Mouse (Mus musculus) liver, embryonic 13.5 days (tissue): Measurements from ENCODE around the gene Pycr1. TPM values are rescaled to one million over a fixed set of nuclear protein-coding genes. Genes with fewer than 3 reads are reported as not detected.

ENCODE experiments used
- ATAC-seq: fragments of 200-750 bp; cut with Nextera tagmentation; 2 replicates; pipeline ENCODE4 v1.8.0; 2017; ENCODE audit warnings: low read depth, mild to moderate bottlenecking, moderate number of reproducible peaks, moderate library complexity
- DNase-seq: peaks from one replicate; pipeline ENCODE4 v3.0.0; 2022
- H3K27ac ChIP-seq: fragments of 300-500 bp; sonication (generic); 2 replicates; pipeline ENCODE4 v1.5.1; 2015; ENCODE audit warnings: moderate library complexity, mild to moderate bottlenecking, inconsistent platforms
- H3K27me3 ChIP-seq: fragments of 300-500 bp; sonication (generic); 2 replicates; pipeline ENCODE4 v1.6.1; 2015; ENCODE audit warnings: mild to moderate bottlenecking, inconsistent platforms
- H3K36me3 ChIP-seq: fragments of 300-500 bp; sonication (generic); 2 replicates; pipeline ENCODE4 v1.6.1; 2015; ENCODE audit warnings: mild to moderate bottlenecking, inconsistent platforms
- H3K4me1 ChIP-seq: fragments of 300-500 bp; sonication (generic); replicated peaks from 2 replicates; pipeline ENCODE4 v1.6.1; 2015; ENCODE audit warnings: inconsistent platforms
- H3K4me2 ChIP-seq: fragments of 300-500 bp; sonication (generic); 2 replicates; pipeline ENCODE4 v1.6.1; 2015; ENCODE audit warnings: inconsistent platforms, mild to moderate bottlenecking, moderate library complexity
- H3K4me3 ChIP-seq: fragments of 300-500 bp; sonication (generic); replicated peaks from 2 replicates; pipeline ENCODE4 v1.5.1; 2015; ENCODE audit warnings: mild to moderate bottlenecking, inconsistent platforms
- H3K9ac ChIP-seq: fragments of 300-500 bp; sonication (generic); 2 replicates; pipeline ENCODE4 v1.6.1; 2015; ENCODE audit warnings: mild to moderate bottlenecking, inconsistent platforms
- H3K9me3 ChIP-seq: fragments of 300-500 bp; sonication (generic); replicated peaks from 2 replicates; pipeline ENCODE4 v1.6.1; 2016; ENCODE audit warnings: inconsistent platforms
- WGBS: fragments of 180-500 bp; shearing (Covaris S2); methylation state at CpG from one replicate; pipeline ENCODE4 v1.1.7; 2015; ENCODE audit not compliant: insufficient replicate concordance; 5-methylcytosine and 5-hydroxymethylcytosine counted together
- polyA plus RNA-seq: library from polyadenylated mRNA; unstranded; fragments of >200 nt; fragmentation: Nextera tagmentation; extraction: Ambion mirVana; gene quantifications from 2 replicates; pipeline ENCODE4 v1.2.1, GENCODE M21; 2015

Gene Pycr1
- polyA plus RNA-seq, 1 experiment from 2014 or later = 6.0 TPM

DNA sequence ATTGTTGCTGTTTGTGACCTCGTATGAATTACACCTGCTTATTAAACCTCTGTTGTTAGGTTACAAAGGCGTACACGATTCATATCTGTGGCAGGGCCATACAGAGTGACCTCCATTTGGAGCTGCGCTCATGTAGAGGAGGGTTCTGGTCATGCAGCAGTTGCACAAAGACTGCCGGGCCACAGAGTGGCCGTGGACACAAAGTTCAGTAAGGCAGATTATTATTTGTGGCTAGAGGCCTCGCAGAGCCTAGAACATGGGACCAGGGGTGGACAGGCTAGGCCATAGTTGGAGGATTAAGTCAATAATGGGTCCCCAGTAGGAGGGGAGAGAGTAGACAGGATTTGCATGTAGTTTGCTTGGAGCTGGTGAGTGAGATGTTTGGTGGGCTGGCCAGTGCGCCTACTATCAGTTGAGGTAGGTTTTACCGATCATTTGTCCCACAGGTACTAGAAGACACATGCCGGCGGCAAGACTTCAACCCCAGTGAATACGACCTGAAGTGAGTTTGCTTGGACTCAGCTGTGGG, 30.1 kb upstream of the Pycr1 start:
- no peaks in the 10 kb centered on the region for H3K9me3 ChIP-seq
- DNase-seq (no peak), ATAC-seq (peak; percentile 15)
- peak overlapping the region; percentile 91 for H3K27ac ChIP-seq
- peak overlapping the region; percentile 80 for H3K4me3 ChIP-seq
- peak overlapping the region; percentile 90 for H3K4me2 ChIP-seq
- peaks cover 19% of the 10 kb centered on the region for H3K36me3 ChIP-seq
- peaks cover 46% of the 10 kb centered on the region for H3K4me1 ChIP-seq
- H3K27me3 ChIP-seq = no peaks in the 10 kb centered on the region
- WGBS = 26% methylated on average over 12 of the region's 12 CpGs
- H3K9ac ChIP-seq = peak overlapping the region; percentile 79

GRCm38 (mm10) chr11:120672687-120673593, 29.4 kb upstream of the Pycr1 start, which contains the start of gene Aspscr1:
TSS of gene Aspscr1 (plus strand) at chr11:120672973.
- H3K4me3 ChIP-seq = peak within 1 kb of the TSS; percentile 80
- H3K9me3 ChIP-seq = no peaks in the 10 kb centered on the region
- peaks cover 46% of the 10 kb centered on the region for H3K4me1 ChIP-seq
- peak; percentile 94 for ATAC-seq
- WGBS = 1% methylated on average over 82 of the region's 83 CpGs
- H3K36me3 ChIP-seq = peaks cover 12% of the 10 kb centered on the region
- peak within 1 kb of the TSS; percentile 91 for H3K27ac ChIP-seq
- DNase-seq = peak; percentile 96
- no peaks in the 10 kb centered on the region for H3K27me3 ChIP-seq
- peak within 1 kb of the TSS; percentile 79 for H3K9ac ChIP-seq
- peak within 1 kb of the TSS; percentile 90 for H3K4me2 ChIP-seq

DNA sequence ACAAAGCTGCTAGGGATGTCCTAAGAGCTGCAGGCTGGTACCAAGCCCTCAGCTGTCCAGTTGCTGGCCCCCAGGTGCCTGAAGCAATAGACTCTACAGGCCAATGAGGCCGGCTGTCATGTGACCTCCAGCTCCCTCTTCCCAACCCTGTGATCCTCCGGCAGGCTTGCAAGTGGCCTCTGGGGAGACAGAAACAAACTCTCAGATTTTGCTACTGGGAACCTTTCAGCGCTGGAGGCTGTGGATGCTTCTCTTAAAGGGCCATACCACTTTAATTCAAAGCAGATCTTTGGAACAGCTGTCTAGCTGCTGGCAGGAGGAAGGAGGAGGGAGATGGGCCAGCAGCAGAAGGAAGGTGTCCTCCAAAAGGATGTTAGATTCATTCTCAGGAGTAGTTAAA, 23.0 kb upstream of the Pycr1 start:
- no peaks in the 10 kb centered on the region for H3K4me1 ChIP-seq
- H3K4me3 ChIP-seq = no peak overlapping the region
- H3K27ac ChIP-seq = no peak overlapping the region
- no peak overlapping the region for H3K9ac ChIP-seq
- 23% methylated on average over 3 of the region's 3 CpGs for WGBS
- peaks cover 52% of the 10 kb centered on the region for H3K27me3 ChIP-seq
- no peak overlapping the region for H3K4me2 ChIP-seq
- DNase-seq (no peak), ATAC-seq (no peak)
- H3K36me3 ChIP-seq = no peaks in the 10 kb centered on the region
- H3K9me3 ChIP-seq = no peaks in the 10 kb centered on the region

DNA sequence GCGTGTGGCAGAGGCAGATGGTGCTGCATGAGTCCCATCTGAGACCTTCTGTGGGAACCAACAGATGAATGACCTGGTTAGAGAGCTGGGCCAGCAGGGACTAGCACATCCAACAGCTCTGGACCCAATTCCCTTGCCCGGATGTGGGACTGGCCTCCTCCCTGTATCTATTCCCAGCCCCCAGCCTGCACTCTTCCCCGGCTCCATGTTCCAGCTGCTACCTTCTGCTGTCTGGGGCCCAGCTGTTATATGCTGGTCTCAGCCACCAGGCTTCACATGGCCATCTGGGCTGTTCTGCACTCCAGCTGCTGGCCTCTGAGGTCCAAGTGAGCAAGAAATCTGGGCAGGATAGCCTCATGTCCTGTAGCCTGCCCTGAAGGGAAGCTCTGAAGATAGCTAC, 21.8 kb upstream of the Pycr1 start:
- H3K9me3 ChIP-seq = no peaks in the 10 kb centered on the region
- no peak overlapping the region for H3K27ac ChIP-seq
- no peak overlapping the region for H3K9ac ChIP-seq
- H3K36me3 ChIP-seq = no peaks in the 10 kb centered on the region
- ATAC-seq (no peak), DNase-seq (no peak)
- H3K4me3 ChIP-seq = no peak overlapping the region
- peaks cover 9% of the 10 kb centered on the region for H3K4me1 ChIP-seq
- 72% methylated on average over 3 of the region's 3 CpGs for WGBS
- H3K27me3 ChIP-seq = peaks cover 64% of the 10 kb centered on the region
- no peak overlapping the region for H3K4me2 ChIP-seq

GRCm38 (mm10) chr11:120663714-120664113, 20.1 kb upstream of the Pycr1 start:
- no peak overlapping the region for H3K4me2 ChIP-seq
- no peak for ATAC-seq
- H3K36me3 ChIP-seq = no peaks in the 10 kb centered on the region
- H3K4me1 ChIP-seq = peaks cover 23% of the 10 kb centered on the region
- H3K27ac ChIP-seq = no peak overlapping the region
- H3K9ac ChIP-seq = no peak overlapping the region
- no peak for DNase-seq
- WGBS = 81% methylated on average over 5 of the region's 5 CpGs
- peaks cover 81% of the 10 kb centered on the region for H3K27me3 ChIP-seq
- no peak overlapping the region for H3K4me3 ChIP-seq
- no peaks in the 10 kb centered on the region for H3K9me3 ChIP-seq

- Histone ChIP-seq H3K27ac (no peak overlapping the region), H3K9me3 (no peaks in the 10 kb centered on the region), H3K4me2 (no peak overlapping the region), H3K27me3 (peaks cover 90% of the 10 kb centered on the region), H3K36me3 (no peaks in the 10 kb centered on the region), H3K9ac (no peak overlapping the region), H3K4me3 (no peak overlapping the region), H3K4me1 (peaks cover 23% of the 10 kb centered on the region)
- WGBS = 59% methylated on average over 6 of the region's 6 CpGs
- no peak for DNase-seq
- no peak for ATAC-seq
Measured at GRCm38 (mm10) chr11:120662759-120663158, 19.2 kb upstream of the Pycr1 start.

- peak within 1 kb of the TSS; percentile 49 for H3K4me3 ChIP-seq
- H3K27ac ChIP-seq = no peak within 1 kb of the TSS
- no peak within 1 kb of the TSS for H3K9ac ChIP-seq
- H3K27me3 ChIP-seq = peaks cover 99% of the 10 kb centered on the region
- no peaks in the 10 kb centered on the region for H3K9me3 ChIP-seq
- peaks cover 23% of the 10 kb centered on the region for H3K4me1 ChIP-seq
- ATAC-seq (no peak), DNase-seq (no peak)
- H3K4me2 ChIP-seq = peak within 1 kb of the TSS; percentile 62
- WGBS = 2% methylated on average over 35 of the region's 35 CpGs
- H3K36me3 ChIP-seq = no peaks in the 10 kb centered on the region
Measured at GRCm38 (mm10) chr11:120661076-120661460, 17.5 kb upstream of the Pycr1 start, which contains the start of gene Notum. TSS of gene Notum (minus strand) at chr11:120661175.

DNA sequence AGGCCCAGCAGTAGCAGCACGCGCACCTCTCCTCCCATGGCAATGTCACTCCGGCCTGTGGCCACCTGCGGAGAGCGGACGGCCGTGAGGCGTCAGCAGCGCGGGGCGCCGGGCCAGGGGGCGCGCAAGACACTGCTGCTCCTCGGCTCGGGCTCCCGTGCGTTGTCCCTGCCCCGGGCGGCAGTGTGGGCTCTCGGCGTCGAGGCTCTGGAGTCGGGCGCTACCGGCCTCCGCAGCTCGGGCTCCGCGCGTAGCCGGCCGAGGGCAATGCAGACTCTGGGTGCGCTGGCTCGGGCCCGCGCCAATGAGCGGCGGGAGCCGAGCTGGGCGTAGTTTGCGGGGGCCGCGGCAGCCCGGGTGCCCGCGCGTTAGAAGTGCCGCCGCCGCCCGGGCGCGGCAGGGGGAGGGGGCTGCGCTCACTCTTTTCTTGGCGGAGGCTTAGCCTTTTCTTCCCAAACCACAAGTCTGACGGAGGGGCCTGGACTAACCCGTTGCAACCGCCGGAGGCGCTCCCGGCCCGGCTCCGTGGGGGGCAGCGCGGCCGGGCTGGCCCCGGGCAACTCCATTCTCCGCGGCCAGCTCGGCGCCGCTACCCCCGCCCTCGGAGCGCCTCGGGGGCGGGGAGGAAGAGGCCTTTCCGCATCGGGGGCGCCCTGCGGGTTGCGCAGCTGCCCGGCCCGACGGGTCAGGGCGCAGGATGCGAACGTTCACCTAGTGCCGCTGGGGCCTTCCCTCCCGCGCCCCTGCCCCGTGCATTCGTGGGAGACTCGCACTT, 16.9 kb upstream of the Pycr1 start:
- no peaks in the 10 kb centered on the region for H3K9me3 ChIP-seq
- no peak overlapping the region for H3K9ac ChIP-seq
- peak overlapping the region; percentile 62 for H3K4me2 ChIP-seq
- H3K4me3 ChIP-seq = peak overlapping the region; percentile 49
- WGBS = 1% methylated on average over 95 of the region's 95 CpGs
- H3K4me1 ChIP-seq = peaks cover 23% of the 10 kb centered on the region
- H3K27ac ChIP-seq = no peak overlapping the region
- ATAC-seq = peak; percentile 27; the same call in 1 of the 2 replicates
- peaks cover 100% of the 10 kb centered on the region for H3K27me3 ChIP-seq
- no peak for DNase-seq
- H3K36me3 ChIP-seq = no peaks in the 10 kb centered on the region

- ATAC-seq = no peak
- no peaks in the 10 kb centered on the region for H3K36me3 ChIP-seq
- H3K9ac ChIP-seq = no peak overlapping the region
Measured at GRCm38 (mm10) chr11:120659509-120660300, 16.1 kb upstream of the Pycr1 start.

GRCm38 (mm10) chr11:120658876-120659410, 15.4 kb upstream of the Pycr1 start:
- ATAC-seq (no peak), DNase-seq (peak; percentile 62)
- Histone ChIP-seq H3K9ac (no peak overlapping the region), H3K27ac (no peak overlapping the region), H3K27me3 (peaks cover 97% of the 10 kb centered on the region), H3K36me3 (no peaks in the 10 kb centered on the region), H3K4me2 (no peak overlapping the region), H3K4me1 (peaks cover 23% of the 10 kb centered on the region), H3K9me3 (no peaks in the 10 kb centered on the region), H3K4me3 (no peak overlapping the region)
- 3% methylated on average over 24 of the region's 24 CpGs for WGBS

More at GRCm38 (mm10) chr11:120659509-120660300, 16.1 kb upstream of the Pycr1 start:
- no peak overlapping the region for H3K27ac ChIP-seq
- peak overlapping the region; percentile 62 for H3K4me2 ChIP-seq
- no peaks in the 10 kb centered on the region for H3K9me3 ChIP-seq
- H3K27me3 ChIP-seq = peaks cover 97% of the 10 kb centered on the region
- H3K4me1 ChIP-seq = peaks cover 23% of the 10 kb centered on the region
- peak overlapping the region; percentile 49 for H3K4me3 ChIP-seq
- WGBS = 4% methylated on average over 50 of the region's 50 CpGs
- no peak for DNase-seq
